Mouse (Mus musculus) neural tube, embryonic 15.5 days (tissue): ENCODE data around the gene Vezt. TPM values are rescaled to one million over a fixed set of nuclear protein-coding genes. Genes with fewer than 3 reads are reported as not detected.

Experiments used
- ATAC-seq: fragments of 200-750 bp; cut with Nextera tagmentation; 2 replicates; pipeline ENCODE4 v1.8.0; 2017; ENCODE audit warnings: mild to moderate bottlenecking, moderate TSS enrichment, moderate library complexity; ENCODE audit not compliant: low FRiP score
- H3K27ac ChIP-seq: fragments of 300-500 bp; sonication (generic); replicated peaks from 2 replicates; pipeline ENCODE4 v1.5.1; 2015; ENCODE audit warnings: mild to moderate bottlenecking, inconsistent platforms
- H3K27me3 ChIP-seq: fragments of 300-500 bp; sonication (generic); replicated peaks from 2 replicates; pipeline ENCODE4 v1.6.1; 2015; ENCODE audit warnings: inconsistent platforms
- H3K36me3 ChIP-seq: fragments of 300-500 bp; sonication (generic); 2 replicates; pipeline ENCODE4 v1.6.1; 2015; ENCODE audit warnings: inconsistent platforms
- H3K4me1 ChIP-seq: fragments of 300-500 bp; sonication (generic); 2 replicates; pipeline ENCODE4 v1.6.1; 2015; ENCODE audit warnings: inconsistent platforms
- H3K4me2 ChIP-seq: fragments of 300-500 bp; sonication (generic); 2 replicates; pipeline ENCODE4 v1.6.1; 2015; ENCODE audit warnings: inconsistent platforms, mild to moderate bottlenecking, moderate library complexity
- H3K4me3 ChIP-seq: fragments of 300-500 bp; sonication (generic); replicated peaks from 2 replicates; pipeline ENCODE4 v1.5.1; 2015; ENCODE audit warnings: mild to moderate bottlenecking, inconsistent platforms
- H3K9ac ChIP-seq: fragments of 300-500 bp; sonication (generic); replicated peaks from 2 replicates; pipeline ENCODE4 v1.6.1; 2015; ENCODE audit warnings: mild to moderate bottlenecking, inconsistent platforms
- H3K9me3 ChIP-seq: fragments of 300-500 bp; sonication (generic); replicated peaks from 2 replicates; pipeline ENCODE4 v1.6.1; 2016; ENCODE audit warnings: inconsistent platforms
- WGBS: fragments of 180-500 bp; shearing (Covaris S2); methylation state at CpG from one replicate; pipeline ENCODE4 v1.1.7; 2015; ENCODE audit warnings: mixed read lengths; 5-methylcytosine and 5-hydroxymethylcytosine counted together
- polyA plus RNA-seq: library from polyadenylated mRNA; unstranded; fragments of >200 nt; fragmentation: Nextera tagmentation; extraction: Ambion mirVana; gene quantifications from 2 replicates; pipeline ENCODE4 v1.2.1, GENCODE M21; 2015

Vezt gene
- polyA plus RNA-seq, 1 experiment from 2014 or later: 42.3 TPM

- H3K27ac ChIP-seq: no peak overlapping the region
- no peak overlapping the region for H3K9ac ChIP-seq
- WGBS: 87% methylated on average over 10 of the region's 10 CpGs
- no peaks in the 10 kb centered on the region for H3K4me1 ChIP-seq
- H3K4me2 ChIP-seq: no peak overlapping the region
- no peaks in the 10 kb centered on the region for H3K27me3 ChIP-seq
- no peaks in the 10 kb centered on the region for H3K9me3 ChIP-seq
- H3K36me3 ChIP-seq: peaks cover 81% of the 10 kb centered on the region
- ATAC-seq: no peak
- no peak overlapping the region for H3K4me3 ChIP-seq
Measured at GRCm38 (mm10) chr10:94000223-94000622, 35.4 kb downstream of the Vezt start.

DNA sequence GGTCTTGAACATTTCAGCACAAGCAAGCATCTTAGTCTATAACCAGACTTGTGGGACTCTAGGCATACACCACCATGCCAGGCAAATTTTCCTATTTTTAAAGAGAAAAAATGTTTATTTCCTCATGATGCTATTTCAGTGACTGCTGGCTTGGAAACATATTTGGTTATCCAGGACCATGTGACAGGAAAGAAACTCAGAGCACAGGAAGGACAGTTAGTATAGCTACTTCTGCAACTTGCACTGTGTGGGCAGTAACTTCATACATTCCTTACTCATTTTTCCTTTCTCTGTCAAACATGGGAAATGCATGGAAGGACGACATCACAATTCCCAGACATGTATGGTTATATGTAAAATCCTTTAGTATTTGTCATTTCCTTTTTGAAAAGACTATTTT is 36.3 kb downstream of the Vezt start:
- Histone ChIP-seq H3K27me3 (no peaks in the 10 kb centered on the region), H3K36me3 (peaks cover 88% of the 10 kb centered on the region), H3K9me3 (no peaks in the 10 kb centered on the region), H3K27ac (no peak overlapping the region), H3K4me2 (no peak overlapping the region), H3K4me3 (no peak overlapping the region), H3K9ac (no peak overlapping the region), H3K4me1 (no peaks in the 10 kb centered on the region)
- 90% methylated on average over 1 of the region's 1 CpGs for WGBS
- ATAC-seq: no peak

- Histone ChIP-seq H3K4me3 (no peak overlapping the region), H3K9ac (no peak overlapping the region), H3K4me1 (no peaks in the 10 kb centered on the region), H3K9me3 (no peaks in the 10 kb centered on the region), H3K36me3 (peaks cover 80% of the 10 kb centered on the region), H3K27ac (no peak overlapping the region), H3K27me3 (no peaks in the 10 kb centered on the region), H3K4me2 (no peak overlapping the region)
- WGBS: 100% methylated on average over 1 of the region's 1 CpGs
- ATAC-seq: no peak
Measured at GRCm38 (mm10) chr10:93995100-93995499, 40.5 kb downstream of the Vezt start.

GRCm38 (mm10) chr10:93994136-93994535 is 41.5 kb downstream of the Vezt start:
- ATAC-seq: no peak
- 97% methylated on average over 10 of the region's 10 CpGs for WGBS
- peaks cover 80% of the 10 kb centered on the region for H3K36me3 ChIP-seq

DNA sequence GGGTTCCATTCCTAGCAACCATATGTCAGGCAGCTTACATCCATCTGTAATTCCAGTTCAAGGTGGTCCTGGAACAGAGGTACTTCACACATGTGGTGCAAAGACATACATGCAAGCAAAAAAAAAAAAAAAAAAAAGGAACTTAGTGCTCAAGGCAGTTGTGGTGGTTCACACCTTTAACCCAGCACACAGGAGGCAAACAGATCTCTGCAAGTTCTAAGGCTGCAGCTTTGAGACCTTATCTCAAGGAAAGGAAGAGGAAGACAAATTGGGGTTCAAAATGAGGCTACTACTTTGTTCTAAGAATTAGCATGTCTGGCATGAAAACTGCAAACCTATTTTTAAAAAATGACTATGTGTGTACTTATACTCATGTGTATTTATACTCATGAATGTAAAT is 50.3 kb downstream of the Vezt start:
- Histone ChIP-seq H3K4me2 (no peak overlapping the region), H3K4me1 (no peaks in the 10 kb centered on the region), H3K9me3 (no peaks in the 10 kb centered on the region), H3K36me3 (peaks cover 64% of the 10 kb centered on the region), H3K4me3 (no peak overlapping the region), H3K27me3 (no peaks in the 10 kb centered on the region), H3K9ac (no peak overlapping the region), H3K27ac (no peak overlapping the region)
- no peak for ATAC-seq

More at GRCm38 (mm10) chr10:93994136-93994535, 41.5 kb downstream of the Vezt start:
- H3K4me3 ChIP-seq: no peak overlapping the region
- H3K27me3 ChIP-seq: no peaks in the 10 kb centered on the region
- H3K27ac ChIP-seq: no peak overlapping the region
- no peaks in the 10 kb centered on the region for H3K9me3 ChIP-seq
- H3K9ac ChIP-seq: no peak overlapping the region
- H3K4me1 ChIP-seq: no peaks in the 10 kb centered on the region
- H3K4me2 ChIP-seq: no peak overlapping the region

DNA sequence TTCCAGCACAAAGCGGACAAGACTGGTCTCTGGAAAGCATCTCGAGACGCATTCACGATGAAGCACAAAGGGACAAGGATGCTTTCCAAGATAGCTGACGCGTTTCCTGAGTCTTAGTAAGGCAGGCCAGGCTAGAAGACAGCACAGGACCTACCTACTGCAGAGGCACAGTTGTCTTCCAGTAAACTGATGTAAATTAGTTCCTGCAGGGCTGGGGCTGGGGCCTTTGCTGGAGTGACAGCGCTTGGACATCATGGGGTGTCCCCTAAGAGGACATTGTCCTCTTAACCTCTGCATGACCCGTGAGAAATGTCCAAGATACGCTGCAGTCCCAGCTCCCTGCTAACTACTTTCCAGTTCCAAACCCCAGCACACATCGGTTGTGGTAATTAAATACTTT is 66.3 kb downstream of the Vezt start:
- H3K27ac ChIP-seq: no peak overlapping the region
- H3K27me3 ChIP-seq: no peaks in the 10 kb centered on the region
- H3K36me3 ChIP-seq: peaks cover 72% of the 10 kb centered on the region
- H3K4me3 ChIP-seq: no peak overlapping the region
- no peaks in the 10 kb centered on the region for H3K4me1 ChIP-seq
- no peak overlapping the region for H3K9ac ChIP-seq
- no peaks in the 10 kb centered on the region for H3K9me3 ChIP-seq
- no peak overlapping the region for H3K4me2 ChIP-seq
- ATAC-seq: no peak
- 32% methylated on average over 10 of the region's 10 CpGs for WGBS

GRCm38 (mm10) chr10:93967486-93967885 is 68.1 kb downstream of the Vezt start:
- no peak overlapping the region for H3K27ac ChIP-seq
- no peak overlapping the region for H3K4me3 ChIP-seq
- H3K27me3 ChIP-seq: no peaks in the 10 kb centered on the region
- H3K4me2 ChIP-seq: no peak overlapping the region
- H3K4me1 ChIP-seq: no peaks in the 10 kb centered on the region
- ATAC-seq: no peak
- no peak overlapping the region for H3K9ac ChIP-seq
- H3K36me3 ChIP-seq: peaks cover 64% of the 10 kb centered on the region
- no peaks in the 10 kb centered on the region for H3K9me3 ChIP-seq

- no peaks in the 10 kb centered on the region for H3K36me3 ChIP-seq
- WGBS: 90% methylated on average over 3 of the region's 3 CpGs
- ATAC-seq: no peak
Measured at GRCm38 (mm10) chr10:93954023-93954422, 81.6 kb downstream of the Vezt start.

DNA sequence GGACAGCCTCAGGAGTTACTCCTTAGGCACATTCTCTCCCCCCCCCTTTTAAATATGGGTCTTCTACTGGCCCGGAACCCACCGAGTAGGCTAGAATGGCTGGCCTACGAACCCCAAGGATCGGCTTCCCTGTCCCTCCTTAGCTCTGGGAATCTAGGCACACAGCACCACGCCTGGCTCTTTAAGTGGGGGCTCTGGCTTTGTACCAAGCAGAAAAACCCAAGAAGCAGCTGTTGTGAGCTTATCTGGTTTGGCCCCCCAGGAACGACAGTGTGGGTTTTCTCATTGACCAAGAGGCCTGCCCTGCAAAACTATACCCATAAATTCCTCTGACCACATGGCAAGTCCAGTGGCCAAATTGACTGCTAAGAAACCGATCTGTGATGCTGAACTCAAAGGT is 82.1 kb downstream of the Vezt start:
- Histone ChIP-seq H3K4me3 (no peak overlapping the region), H3K4me2 (no peak overlapping the region), H3K27me3 (no peaks in the 10 kb centered on the region), H3K9ac (no peak overlapping the region), H3K4me1 (no peaks in the 10 kb centered on the region), H3K36me3 (no peaks in the 10 kb centered on the region), H3K9me3 (no peaks in the 10 kb centered on the region), H3K27ac (no peak overlapping the region)
- 93% methylated on average over 7 of the region's 7 CpGs for WGBS
- ATAC-seq: no peak

More at GRCm38 (mm10) chr10:93954023-93954422, 81.6 kb downstream of the Vezt start:
- Histone ChIP-seq H3K27ac (no peak overlapping the region), H3K4me3 (no peak overlapping the region), H3K9me3 (no peaks in the 10 kb centered on the region), H3K4me1 (no peaks in the 10 kb centered on the region), H3K27me3 (no peaks in the 10 kb centered on the region), H3K4me2 (no peak overlapping the region), H3K9ac (no peak overlapping the region)

DNA sequence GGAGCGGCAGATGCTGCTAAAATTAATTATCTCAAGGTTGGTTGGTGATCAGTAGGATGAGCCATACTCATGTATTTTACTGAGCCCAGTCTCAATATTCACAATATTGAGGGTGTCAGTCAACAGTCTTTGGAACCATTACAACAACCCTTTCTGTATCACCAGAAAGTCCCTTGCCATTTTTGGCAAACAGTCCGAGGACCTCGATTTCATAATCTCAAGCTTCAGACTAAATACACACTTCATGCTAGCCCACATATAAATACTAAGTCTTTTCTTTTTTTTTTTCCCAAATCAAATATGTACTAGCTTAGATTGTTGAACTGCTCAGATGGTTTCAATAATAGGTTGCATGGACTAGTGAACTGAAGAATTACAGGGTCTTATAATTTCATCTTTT is 84.6 kb downstream of the Vezt start:
- Histone ChIP-seq H3K4me2 (no peak overlapping the region), H3K9ac (no peak overlapping the region), H3K27me3 (no peaks in the 10 kb centered on the region), H3K27ac (no peak overlapping the region), H3K4me3 (no peak overlapping the region), H3K36me3 (no peaks in the 10 kb centered on the region), H3K4me1 (no peaks in the 10 kb centered on the region), H3K9me3 (no peaks in the 10 kb centered on the region)
- ATAC-seq: no peak
- WGBS: 93% methylated on average over 3 of the region's 3 CpGs

- no peak overlapping the region for H3K9ac ChIP-seq
- H3K4me1 ChIP-seq: no peaks in the 10 kb centered on the region
- 96% methylated on average over 2 of the region's 2 CpGs for WGBS
- no peak overlapping the region for H3K4me3 ChIP-seq
- no peaks in the 10 kb centered on the region for H3K9me3 ChIP-seq
- no peaks in the 10 kb centered on the region for H3K36me3 ChIP-seq
- no peak for ATAC-seq
- no peaks in the 10 kb centered on the region for H3K27me3 ChIP-seq
- H3K27ac ChIP-seq: no peak overlapping the region
- H3K4me2 ChIP-seq: no peak overlapping the region
Measured at GRCm38 (mm10) chr10:93949921-93950320, 85.7 kb downstream of the Vezt start.

DNA sequence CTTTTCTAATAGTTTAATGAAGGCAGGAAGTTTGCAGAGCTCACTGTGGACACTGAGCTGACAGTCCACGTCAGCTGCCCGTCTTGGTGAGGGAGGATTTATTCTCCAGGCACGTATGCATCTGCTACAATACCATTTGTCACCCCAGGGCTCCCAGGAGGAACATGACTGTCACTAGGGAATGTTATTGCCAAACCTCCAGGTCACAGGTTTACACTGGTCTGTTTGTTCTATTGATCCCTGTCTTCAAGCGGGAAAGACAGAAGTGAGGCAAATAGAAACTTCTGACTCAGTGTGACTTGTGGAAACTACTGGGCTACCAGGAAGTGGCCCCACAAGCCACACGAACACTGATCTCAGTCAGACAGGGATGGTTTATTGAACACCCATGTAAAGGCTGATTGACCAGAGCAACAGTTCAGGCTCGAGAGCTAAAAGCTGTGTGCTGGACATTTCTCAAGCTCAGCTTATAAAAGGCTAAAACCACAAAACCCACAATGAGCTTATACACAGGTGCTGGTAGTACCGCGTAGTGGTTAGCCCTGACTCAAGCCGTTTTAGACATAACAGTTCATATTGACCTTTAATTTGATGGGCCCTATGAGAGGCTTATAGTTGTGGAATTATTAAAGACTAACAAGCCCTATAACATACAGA is 89.6 kb downstream of the Vezt start:
- no peak overlapping the region for H3K27ac ChIP-seq
- H3K36me3 ChIP-seq: no peaks in the 10 kb centered on the region
- no peak overlapping the region for H3K4me2 ChIP-seq
- H3K9ac ChIP-seq: no peak overlapping the region
- H3K4me3 ChIP-seq: no peak overlapping the region
- 48% methylated on average over 9 of the region's 9 CpGs for WGBS
- no peaks in the 10 kb centered on the region for H3K27me3 ChIP-seq
- H3K4me1 ChIP-seq: peaks cover 5% of the 10 kb centered on the region; the same call in 1 of the 2 replicates
- ATAC-seq: no peak
- H3K9me3 ChIP-seq: no peaks in the 10 kb centered on the region
